Mouse (Mus musculus) layer of hippocampus, adult 8-10 months (tissue): ENCODE measurements at regions not wholly inside any gene's neighbourhood (a gene's known extent, or its start where the extent isn't known, plus 50 kb on each side); places are given as distances from the start of the nearest gene placed in this dataset.

ENCODE experiments used
- DNase-seq, 2 experiments: peaks; one replicate each; pipeline ENCODE4 v3.0.0; 2022; ENCODE audit warnings: low spot score in 2 of 2

- no peak for DNase-seq
These were observed 457.6 kb downstream of the Pros1 start for GRCm38 (mm10) chr16:63311676-63312075.

- DNase-seq = no peak
These were observed 459.4 kb downstream of the Pros1 start for GRCm38 (mm10) chr16:63313544-63313943.

GRCm38 (mm10) chr16:63319602-63320001 is 465.5 kb downstream of the Pros1 start:
- DNase-seq = no peak

- DNase-seq = no peak
These were observed 497.5 kb downstream of the Pros1 start for GRCm38 (mm10) chr16:63351511-63352125.

- DNase-seq = no peak
These were observed 494.1 kb downstream of the Epha3 start for GRCm38 (mm10) chr16:63369868-63370267.

GRCm38 (mm10) chr16:63371275-63371674 is 492.7 kb downstream of the Epha3 start:
- no peak for DNase-seq

- no peak for DNase-seq
These were observed 459.0 kb downstream of the Epha3 start for GRCm38 (mm10) chr16:63404976-63405375.

- DNase-seq = no peak
These were observed 451.3 kb downstream of the Epha3 start for GRCm38 (mm10) chr16:63412656-63413055.

GRCm38 (mm10) chr16:63452301-63452700 is 411.7 kb downstream of the Epha3 start:
- DNase-seq = no peak

GRCm38 (mm10) chr16:63466615-63467014 is 397.4 kb downstream of the Epha3 start:
- no peak for DNase-seq

- DNase-seq = no peak
These were observed 395.1 kb downstream of the Epha3 start for GRCm38 (mm10) chr16:63468851-63469250.
